Mouse (Mus musculus) lung, embryonic 14.5 days (tissue): ENCODE results near the gene Gm28230. TPM values are rescaled to one million over a fixed set of nuclear protein-coding genes. Genes with fewer than 3 reads are reported as not detected.

Experiments
- ATAC-seq: fragments of 200-750 bp; cut with Nextera tagmentation; 2 replicates; pipeline ENCODE4 v1.8.0; 2017; ENCODE audit warnings: mild to moderate bottlenecking, moderate TSS enrichment, moderate library complexity; ENCODE audit not compliant: insufficient read depth
- DNase-seq: peaks from one replicate; pipeline ENCODE4 v3.0.0-alpha.2; 2015
- H3K27ac ChIP-seq: fragments of 300-500 bp; sonication (generic); 2 replicates; pipeline ENCODE4 v1.5.1; 2014; ENCODE audit warnings: low read depth, mild to moderate bottlenecking, moderate library complexity
- H3K27me3 ChIP-seq: fragments of 300-500 bp; sonication (generic); 2 replicates; pipeline ENCODE4 v1.6.1; 2014; ENCODE audit warnings: low read length, control low read depth; ENCODE audit not compliant: insufficient read depth
- H3K36me3 ChIP-seq: fragments of 300-500 bp; sonication (generic); 2 replicates; pipeline ENCODE4 v1.6.1; 2014; ENCODE audit warnings: control low read depth; ENCODE audit not compliant: insufficient read depth
- H3K4me1 ChIP-seq: fragments of 300-500 bp; sonication (generic); 2 replicates; pipeline ENCODE4 v1.6.1; 2014; ENCODE audit warnings: antibody characterized with exemption, control low read depth; ENCODE audit not compliant: insufficient read depth
- H3K4me2 ChIP-seq: fragments of 300-500 bp; sonication (generic); 2 replicates; pipeline ENCODE4 v1.6.1; 2014; ENCODE audit warnings: mild to moderate bottlenecking
- H3K4me3 ChIP-seq: fragments of 300-500 bp; sonication (generic); 2 replicates; pipeline ENCODE4 v1.5.1; 2014; ENCODE audit warnings: low read depth, low read length
- H3K9ac ChIP-seq: fragments of 300-500 bp; sonication (generic); 2 replicates; pipeline ENCODE4 v1.6.1; 2014
- H3K9me3 ChIP-seq: fragments of 300-500 bp; sonication (generic); 2 replicates; pipeline ENCODE4 v1.6.1; 2016; ENCODE audit warnings: low read depth, low read length, control low read depth
- CTCF ChIP-seq: IDR thresholded peaks from 2 replicates; pipeline ENCODE4 v1.5.1; 2016; ENCODE audit warnings: antibody characterized with exemption, low read depth
- WGBS: fragments of 180-500 bp; shearing (Covaris S2); extraction: QIAGEN DNeasy Blood & Tissue Kit; methylation state at CpG from one replicate; pipeline ENCODE4 v1.1.7; 2014; 5-methylcytosine and 5-hydroxymethylcytosine counted together
- polyA plus RNA-seq: library from polyadenylated mRNA; unstranded; fragments of >200 nt; fragmentation: Nextera tagmentation; extraction: Ambion mirVana; gene quantifications from 2 replicates; pipeline ENCODE4 v1.2.1, GENCODE M21; 2014

The Gm28230 gene
- polyA plus RNA-seq, 1 experiment from 2014 or later = not detected

- no peak for TF ChIP-seq CTCF
- Histone ChIP-seq H3K36me3 (no peaks in the 10 kb centered on the region), H3K4me2 (peak within 1 kb of the TSS; percentile 55), H3K9me3 (no peaks in the 10 kb centered on the region), H3K4me3 (peak within 1 kb of the TSS; percentile 37), H3K4me1 (no peaks in the 10 kb centered on the region), H3K9ac (peak within 1 kb of the TSS; percentile 29; the same call in 1 of the 2 replicates), H3K27me3 (peaks cover 98% of the 10 kb centered on the region), H3K27ac (peak within 1 kb of the TSS; percentile 36; the same call in 1 of the 2 replicates)
- DNase-seq = peak; percentile 53
- WGBS = under 1% methylated on average over 64 of the region's 65 CpGs
- no peak for ATAC-seq
These were observed 14.6 kb upstream of the Gm28230 start, which contains the start of the genes Hoxd3 and Hoxd4 for GRCm38 (mm10) chr2:74711721-74712621. Gene Hoxd3 (plus strand): TSS chr2:74711927. Gene Hoxd4 (plus strand): TSS chr2:74711929.

GRCm38 (mm10) chr2:74713239-74714150 lies 13.0 kb upstream of the Gm28230 start:
- 7% methylated on average over 19 of the region's 19 CpGs for WGBS
- Histone ChIP-seq H3K27me3 (peaks cover 96% of the 10 kb centered on the region), H3K9me3 (no peaks in the 10 kb centered on the region), H3K4me3 (no peak overlapping the region), H3K4me2 (no peak overlapping the region), H3K4me1 (no peaks in the 10 kb centered on the region), H3K9ac (no peak overlapping the region), H3K36me3 (no peaks in the 10 kb centered on the region), H3K27ac (no peak overlapping the region)
- TF ChIP-seq CTCF = no peak
- DNase-seq (no peak), ATAC-seq (no peak)

- Histone ChIP-seq H3K4me2 (no peak overlapping the region), H3K9ac (no peak overlapping the region), H3K27me3 (peaks cover 96% of the 10 kb centered on the region), H3K27ac (no peak overlapping the region), H3K4me3 (no peak overlapping the region), H3K36me3 (no peaks in the 10 kb centered on the region), H3K4me1 (no peaks in the 10 kb centered on the region), H3K9me3 (no peaks in the 10 kb centered on the region)
- ATAC-seq (no peak), DNase-seq (no peak)
- WGBS = 5% methylated on average over 18 of the region's 18 CpGs
- TF ChIP-seq CTCF = no peak
These were observed 12.3 kb upstream of the Gm28230 start for GRCm38 (mm10) chr2:74714156-74714789.

- H3K27ac ChIP-seq = no peak overlapping the region
- WGBS = 1% methylated on average over 14 of the region's 14 CpGs
- no peaks in the 10 kb centered on the region for H3K9me3 ChIP-seq
- H3K27me3 ChIP-seq = peaks cover 96% of the 10 kb centered on the region
- ATAC-seq = no peak; the same call in 1 of the 2 replicates
- DNase-seq = no peak
- no peak for TF ChIP-seq CTCF
- no peaks in the 10 kb centered on the region for H3K36me3 ChIP-seq
- H3K4me3 ChIP-seq = no peak overlapping the region
- H3K9ac ChIP-seq = no peak overlapping the region
- H3K4me1 ChIP-seq = no peaks in the 10 kb centered on the region
- no peak overlapping the region for H3K4me2 ChIP-seq
These were observed 11.6 kb upstream of the Gm28230 start for GRCm38 (mm10) chr2:74714881-74715280.

GRCm38 (mm10) chr2:74715504-74716241 lies 10.9 kb upstream of the Gm28230 start:
- Histone ChIP-seq H3K9ac (no peak overlapping the region), H3K4me1 (no peaks in the 10 kb centered on the region), H3K36me3 (no peaks in the 10 kb centered on the region), H3K27me3 (peaks cover 96% of the 10 kb centered on the region), H3K4me2 (peak overlapping the region; percentile 56), H3K27ac (no peak overlapping the region), H3K9me3 (no peaks in the 10 kb centered on the region), H3K4me3 (peak overlapping the region; percentile 21; the same call in 1 of the 2 replicates)
- WGBS = 5% methylated on average over 26 of the region's 26 CpGs
- peak; percentile 81 for ATAC-seq
- TF ChIP-seq CTCF = peak; percentile 94
- DNase-seq = peak; percentile 96

GRCm38 (mm10) chr2:74720384-74720783 lies 6.1 kb upstream of the Gm28230 start:
- WGBS = 16% methylated on average over 2 of the region's 2 CpGs
- peaks cover 96% of the 10 kb centered on the region for H3K27me3 ChIP-seq

More at GRCm38 (mm10) chr2:74720384-74720783, 6.1 kb upstream of the Gm28230 start:
- Histone ChIP-seq H3K4me1 (no peaks in the 10 kb centered on the region), H3K4me3 (no peak overlapping the region), H3K4me2 (no peak overlapping the region), H3K9me3 (no peaks in the 10 kb centered on the region), H3K27ac (no peak overlapping the region), H3K36me3 (no peaks in the 10 kb centered on the region), H3K9ac (no peak overlapping the region)
- DNase-seq (no peak), ATAC-seq (no peak)
- no peak for TF ChIP-seq CTCF
